Mouse (Mus musculus) hindbrain, embryonic 13.5 days (tissue): ENCODE measurements around the gene Pin1rt1. TPM values are rescaled to one million over a fixed set of nuclear protein-coding genes. Genes with fewer than 3 reads are reported as not detected.

Experiments used
- ATAC-seq: fragments of 200-750 bp; cut with Nextera tagmentation; 2 replicates; pipeline ENCODE4 v1.8.0; 2017; ENCODE audit warnings: moderate TSS enrichment; ENCODE audit not compliant: low FRiP score
- H3K27ac ChIP-seq: fragments of 300-500 bp; sonication (generic); 2 replicates; pipeline ENCODE4 v1.5.1; 2015; ENCODE audit warnings: inconsistent platforms, mild to moderate bottlenecking, moderate library complexity
- H3K27me3 ChIP-seq: fragments of 300-500 bp; sonication (generic); 2 replicates; pipeline ENCODE4 v1.6.1; 2015; ENCODE audit warnings: mild to moderate bottlenecking, inconsistent platforms
- H3K36me3 ChIP-seq: fragments of 300-500 bp; sonication (generic); 2 replicates; pipeline ENCODE4 v1.6.1; 2015; ENCODE audit warnings: mild to moderate bottlenecking, inconsistent platforms
- H3K4me1 ChIP-seq: fragments of 300-500 bp; sonication (generic); replicated peaks from 2 replicates; pipeline ENCODE4 v1.6.1; 2015; ENCODE audit warnings: inconsistent platforms
- H3K4me2 ChIP-seq: fragments of 300-500 bp; sonication (generic); 2 replicates; pipeline ENCODE4 v1.6.1; 2015; ENCODE audit warnings: inconsistent platforms, mild to moderate bottlenecking, moderate library complexity
- H3K4me3 ChIP-seq: fragments of 300-500 bp; sonication (generic); 2 replicates; pipeline ENCODE4 v1.5.1; 2015; ENCODE audit warnings: mild to moderate bottlenecking, inconsistent platforms
- H3K9ac ChIP-seq: fragments of 300-500 bp; sonication (generic); 2 replicates; pipeline ENCODE4 v1.6.1; 2015; ENCODE audit warnings: mild to moderate bottlenecking, inconsistent platforms
- H3K9me3 ChIP-seq: fragments of 300-500 bp; sonication (generic); 2 replicates; pipeline ENCODE4 v1.6.1; 2016; ENCODE audit warnings: inconsistent platforms
- WGBS: fragments of 180-500 bp; shearing (Covaris S2); methylation state at CpG from one replicate; pipeline ENCODE4 v1.1.7; 2015; 5-methylcytosine and 5-hydroxymethylcytosine counted together
- polyA plus RNA-seq: library from polyadenylated mRNA; unstranded; fragments of >200 nt; fragmentation: Nextera tagmentation; extraction: Ambion mirVana; gene quantifications from 2 replicates; pipeline ENCODE4 v1.2.1, GENCODE M21; 2015

Pin1rt1 gene
- polyA plus RNA-seq, 1 experiment from 2014 or later = not detected

DNA sequence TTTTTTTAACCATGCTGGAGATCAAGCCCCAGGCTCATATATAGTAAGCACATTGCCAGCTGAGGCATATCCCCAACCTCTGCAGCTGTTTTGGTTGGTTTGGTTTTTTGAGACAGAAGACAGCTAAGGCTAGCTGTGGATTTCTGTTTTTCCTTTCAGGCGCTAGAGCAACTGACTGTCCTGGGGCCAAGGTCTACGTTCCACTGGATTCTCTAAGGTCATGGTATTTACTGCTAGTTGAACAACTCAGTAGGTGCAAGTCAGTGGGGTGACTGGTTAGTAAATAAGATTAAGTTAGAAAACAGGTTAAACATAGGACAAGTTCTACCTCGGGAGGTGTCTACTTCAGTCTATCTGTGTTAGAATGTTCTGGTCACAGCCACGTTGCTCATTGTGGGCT, 31.4 kb downstream of the Pin1rt1 start:
- H3K9ac ChIP-seq = no peak overlapping the region
- H3K36me3 ChIP-seq = peaks cover 60% of the 10 kb centered on the region
- peaks cover 2% of the 10 kb centered on the region; the same call in 1 of the 2 replicates for H3K4me1 ChIP-seq
- 97% methylated on average over 4 of the region's 4 CpGs for WGBS
- H3K4me3 ChIP-seq = no peak overlapping the region
- no peaks in the 10 kb centered on the region for H3K9me3 ChIP-seq
- no peaks in the 10 kb centered on the region for H3K27me3 ChIP-seq
- no peak overlapping the region for H3K27ac ChIP-seq
- no peak overlapping the region for H3K4me2 ChIP-seq
- ATAC-seq = no peak

DNA sequence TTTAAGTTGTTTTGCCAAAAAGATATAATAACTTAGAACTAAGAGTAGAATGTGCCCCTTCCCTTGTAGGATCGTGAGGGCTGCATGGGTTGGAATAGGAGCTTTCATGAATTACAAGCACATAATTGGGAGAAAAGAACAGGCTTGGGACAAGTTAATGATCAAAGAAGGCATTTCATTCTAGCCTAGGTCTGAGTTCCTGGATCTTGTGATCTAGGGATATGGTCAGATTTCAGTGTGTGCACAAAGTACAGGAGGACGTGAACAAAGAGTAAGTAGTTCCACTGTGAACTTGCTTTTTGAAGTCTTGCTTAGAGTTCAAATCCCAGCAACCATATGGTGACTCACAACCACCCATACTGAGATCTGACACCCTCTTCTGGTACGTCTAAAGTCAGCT, 38.9 kb downstream of the Pin1rt1 start:
- Histone ChIP-seq H3K4me2 (no peak overlapping the region), H3K9ac (no peak overlapping the region), H3K36me3 (peaks cover 59% of the 10 kb centered on the region), H3K4me3 (no peak overlapping the region), H3K9me3 (no peaks in the 10 kb centered on the region), H3K27me3 (no peaks in the 10 kb centered on the region), H3K4me1 (no peaks in the 10 kb centered on the region), H3K27ac (no peak overlapping the region)
- WGBS = 95% methylated on average over 3 of the region's 3 CpGs
- ATAC-seq = no peak

DNA sequence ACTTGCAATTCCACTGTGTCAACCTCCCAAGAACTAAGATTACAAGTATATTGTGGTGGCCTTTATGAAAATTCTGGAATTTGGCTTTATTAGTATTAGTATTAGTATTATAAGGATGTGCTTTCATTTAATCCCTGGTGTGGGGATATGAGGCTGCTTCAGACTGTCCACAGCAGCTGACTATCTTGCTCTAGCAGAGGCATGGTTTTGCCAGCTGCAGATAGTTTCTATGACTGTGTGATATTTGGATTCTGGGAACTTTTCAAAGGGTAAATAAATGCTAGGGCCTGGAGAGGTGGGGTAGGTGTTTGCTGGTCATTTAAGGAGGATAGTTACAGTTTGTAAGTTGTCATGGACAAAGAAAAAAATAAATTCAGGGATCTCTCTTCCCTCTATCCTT, 44.5 kb downstream of the Pin1rt1 start:
- Histone ChIP-seq H3K9me3 (no peaks in the 10 kb centered on the region), H3K36me3 (peaks cover 41% of the 10 kb centered on the region), H3K4me1 (no peaks in the 10 kb centered on the region), H3K4me2 (no peak overlapping the region), H3K27ac (no peak overlapping the region), H3K9ac (no peak overlapping the region), H3K27me3 (no peaks in the 10 kb centered on the region), H3K4me3 (no peak overlapping the region)
- no peak for ATAC-seq

DNA sequence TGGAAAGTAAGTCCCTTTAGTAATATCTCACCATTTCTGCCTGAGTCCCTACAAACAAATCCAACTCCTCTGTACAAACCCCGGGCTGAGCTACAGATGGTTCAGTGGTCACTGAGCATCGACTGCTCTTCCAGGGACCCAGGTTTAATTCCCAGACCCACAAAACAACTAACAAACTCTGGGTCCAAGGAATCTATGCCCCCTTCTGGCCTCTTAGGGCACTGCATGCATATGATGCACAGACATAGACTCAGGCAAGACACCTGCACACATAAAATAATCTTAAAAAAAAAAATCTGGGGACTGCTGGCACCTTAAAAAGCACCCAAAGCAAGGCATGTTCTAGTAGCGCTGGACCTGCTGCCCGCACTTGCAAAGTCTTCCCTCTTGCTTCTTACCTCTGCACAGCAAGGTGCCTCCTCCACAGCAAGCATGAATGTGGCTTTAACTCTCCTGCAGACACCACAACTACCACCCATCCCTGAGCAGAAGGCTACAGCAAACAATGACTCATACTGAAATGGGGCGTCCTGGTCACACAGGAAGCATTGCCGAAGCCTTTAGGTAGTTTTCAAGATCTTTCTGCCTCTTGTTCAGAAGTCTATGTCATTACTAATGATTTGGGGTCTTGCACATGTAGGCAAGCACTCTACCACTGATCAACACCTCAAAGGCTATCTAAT, 46.9 kb downstream of the Pin1rt1 start:
- Histone ChIP-seq H3K27ac (no peak overlapping the region), H3K4me2 (no peak overlapping the region), H3K36me3 (peaks cover 52% of the 10 kb centered on the region), H3K9ac (no peak overlapping the region), H3K9me3 (no peaks in the 10 kb centered on the region), H3K4me1 (no peaks in the 10 kb centered on the region), H3K4me3 (no peak overlapping the region), H3K27me3 (no peaks in the 10 kb centered on the region)
- 83% methylated on average over 6 of the region's 6 CpGs for WGBS
- ATAC-seq = no peak

Other genes with a start within 250 kb of the Pin1rt1 start
- 6.0 and 6.6 TPM in 2 replicates for gene Hipk3, start 221.9 kb downstream of the Pin1rt1 start, polyA plus RNA-seq
- gene Cstf3, start 125.9 kb downstream of the Pin1rt1 start, polyA plus RNA-seq = 106 and 111 TPM in 2 replicates
- gene Tcp11l1, start 4.2 kb downstream of the Pin1rt1 start, polyA plus RNA-seq = 70.5 and 75.1 TPM in 2 replicates
- gene Depdc7, start 26.5 kb upstream of the Pin1rt1 start, polyA plus RNA-seq = 0.91 and 1.5 TPM in 2 replicates
- 7.5 and 7.6 TPM in 2 replicates for gene Qser1, start 100.4 kb upstream of the Pin1rt1 start, polyA plus RNA-seq
- 0.32 and 0.36 TPM in 2 replicates for gene Prrg4, start 133.5 kb upstream of the Pin1rt1 start, polyA plus RNA-seq
- gene Ccdc73, start 151.4 kb upstream of the Pin1rt1 start, polyA plus RNA-seq = 7.1 and 7.7 TPM in 2 replicates